Mouse (Mus musculus): ENCODE measurements at regions not wholly inside any gene's neighbourhood (a gene's known extent, or its start where the extent isn't known, plus 50 kb on each side); places are given as distances from the start of the nearest gene placed in this dataset.

DNA sequence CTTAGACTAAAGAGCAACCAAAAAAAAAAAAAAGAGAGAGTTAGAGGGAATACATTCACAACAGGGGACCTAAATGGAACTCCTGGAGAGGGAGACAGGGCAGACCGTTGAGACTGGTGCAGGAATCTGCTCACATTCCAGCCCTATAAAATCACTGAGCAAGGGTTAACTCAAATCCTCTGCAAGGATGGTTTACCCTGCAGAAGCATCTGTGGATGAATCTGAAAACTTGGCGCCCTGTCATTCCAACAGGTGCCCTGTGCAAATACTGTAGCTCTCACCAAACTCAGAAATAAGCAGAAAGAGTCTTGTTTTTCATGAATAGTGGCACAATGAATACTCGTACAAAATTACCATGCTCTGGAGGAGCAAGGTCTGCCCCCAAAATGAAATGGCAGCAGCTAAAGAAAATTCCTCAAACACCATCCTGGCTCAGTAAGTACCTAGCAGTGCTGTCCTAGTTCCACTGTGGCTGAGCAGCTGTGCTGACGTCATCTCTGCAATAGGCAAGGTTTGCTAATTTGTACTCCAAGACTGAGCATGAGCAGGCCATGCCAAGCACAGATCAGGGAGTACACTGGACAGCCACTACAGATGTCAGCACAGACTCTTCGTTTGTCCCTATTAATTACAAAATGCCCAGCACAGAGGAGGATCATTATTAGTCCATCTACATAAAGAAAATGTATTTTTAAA, 148.0 kb downstream of the Efcab1 start:
- TF ChIP-seq CTCF (IDR thresholded peaks at IDR 0.05; ENCODE audit: extremely low read depth, insufficient read depth, insufficient read length, insufficient replicate concordance) (no peak), POLR2A (IDR thresholded peaks at IDR 0.05; ENCODE audit: low read depth, low read length) (no peak)

Measured in spleen, adult 2 months (tissue).